Mouse (Mus musculus): Measurements from ENCODE around the gene Xiap. TPM values are rescaled to one million over a fixed set of nuclear protein-coding genes. Genes with fewer than 3 reads are reported as not detected.

The Xiap gene
- polyA plus RNA-seq, 2 experiments from 2014 or later: 18.7 to 24.9 TPM

GRCm38 (mm10) chrX:42088136-42088535 is 28.7 kb downstream of the Xiap start:
- ATAC-seq: no peak

- ATAC-seq: no peak
Observed at GRCm38 (mm10) chrX:42107137-42107536, 47.7 kb downstream of the Xiap start.

- no peak for ATAC-seq
Observed at GRCm38 (mm10) chrX:42110585-42110984, 51.1 kb downstream of the Xiap start.

GRCm38 (mm10) chrX:42119442-42120048 is 60.1 kb downstream of the Xiap start:
- no peak for ATAC-seq

GRCm38 (mm10) chrX:42124963-42125697 is 65.7 kb downstream of the Xiap start:
- no peak for ATAC-seq

GRCm38 (mm10) chrX:42139882-42140281 is 80.4 kb downstream of the Xiap start:
- ATAC-seq: no peak

GRCm38 (mm10) chrX:42142620-42143019 is 83.1 kb downstream of the Xiap start:
- no peak for ATAC-seq

- ATAC-seq: no peak
Observed at GRCm38 (mm10) chrX:42143991-42144390, 84.5 kb downstream of the Xiap start.

GRCm38 (mm10) chrX:42148016-42148451 is 88.6 kb downstream of the Xiap start:
- no peak for ATAC-seq

- peak; percentile 74 for ATAC-seq
Observed at GRCm38 (mm10) chrX:42148788-42149556, 89.5 kb downstream of the Xiap start, which contains the start of gene Stag2. Gene Stag2, plus strand, starts transcription at chrX:42149317.

GRCm38 (mm10) chrX:42149557-42150345 is 90.3 kb downstream of the Xiap start:
- peak; percentile 9 for ATAC-seq

GRCm38 (mm10) chrX:42150346-42151023 is 91.0 kb downstream of the Xiap start:
- peak; percentile 19 for ATAC-seq

- ATAC-seq: no peak
Observed at GRCm38 (mm10) chrX:42151024-42151754, 91.7 kb downstream of the Xiap start.

- peak; percentile 61 for ATAC-seq
Observed at GRCm38 (mm10) chrX:42151903-42152369, 92.5 kb downstream of the Xiap start.

GRCm38 (mm10) chrX:42153056-42153455 is 93.6 kb downstream of the Xiap start:
- ATAC-seq: no peak

Other genes starting within 250 kb of the Xiap start
- 100 to 1,000 TPM; 148 to 180 TPM for gene Thoc2, start 139.0 kb upstream of the Xiap start, polyA plus RNA-seq (2017; shearing (Covaris generic))
- 10 to 100 TPM; 86.9 to 92.7 TPM for gene Stag2, start 89.6 kb downstream of the Xiap start, polyA plus RNA-seq (2017; shearing (Covaris generic))